In genomic region chr19:28560801-28561696, GRCm38 (mm10) we compare ENCODE assay signal across 8 mouse cellular contexts.
DNase-seq lines count a peak whose midpoint lies in the region; ATAC-seq and TF ChIP-seq lines count a peak whose summit lies in the region.

No protein-coding gene starts in this region.

- peak; percentile 96 for DNase-seq in R1 (ENCODE audit: low read depth, low spot score)
- peak; percentile 48 to 67 for DNase-seq in kidney, postnatal 36 days
- no peak for DNase-seq in ovary, postnatal 10 days (ENCODE audit: low spot score)

- peak overlapping the region; percentile 88 for H3K27ac ChIP-seq in ES-Bruce4 (ENCODE audit: insufficient read depth, low read length)
- H3K27ac ChIP-seq in forebrain, embryonic 16.5 days (ENCODE audit: low read length) = no peak overlapping the region
- no peak overlapping the region for H3K27ac ChIP-seq in liver, embryonic 12.5 days

- peak; percentile 62 for ATAC-seq in forebrain, embryonic 16.5 days
- ATAC-seq in activated CD4-positive, CD25-positive, alpha-beta regulatory T cell, adult 4 months = no peak
- no peak for ATAC-seq in liver, embryonic 12.5 days
- no peak for ATAC-seq in erythroblast, adult 5-6 weeks (replicated peaks; ENCODE audit: low FRiP score, poor library complexity, severe bottlenecking)

- TF ChIP-seq EP300 in ES-Bruce4 (IDR thresholded peaks at IDR 0.05; ENCODE audit: insufficient read depth, low read depth, low read length) = peak; percentile 83

- H3K9ac ChIP-seq in ES-Bruce4 (ENCODE audit: low read depth, poor library complexity, severe bottlenecking) = no peak overlapping the region
- no peak overlapping the region for H3K9ac ChIP-seq in forebrain, embryonic 16.5 days (replicated peaks; ENCODE audit: low read depth, low read length)
- no peak overlapping the region for H3K9ac ChIP-seq in liver, embryonic 12.5 days

- H3K9me3 ChIP-seq in ES-Bruce4 (replicated peaks; ENCODE audit: control insufficient read depth, insufficient read depth, low read length, poor library complexity, severe bottlenecking) = no peaks in the 10 kb centered on the region
- no peaks in the 10 kb centered on the region for H3K9me3 ChIP-seq in forebrain, embryonic 16.5 days (ENCODE audit: control insufficient read depth, low read length)
- H3K9me3 ChIP-seq in liver, embryonic 12.5 days (replicated peaks) = no peaks in the 10 kb centered on the region

- H3K27me3 ChIP-seq in ES-Bruce4 (ENCODE audit: control insufficient read depth, insufficient read depth, low read length, poor library complexity, severe bottlenecking) = no peaks in the 10 kb centered on the region
- H3K27me3 ChIP-seq in forebrain, embryonic 16.5 days (replicated peaks; ENCODE audit: control insufficient read depth, insufficient read depth, low read length) = 0 out of 2 replicates have a peak, but pooled peaks cover 4% of the 10 kb centered on the region
- no peaks in the 10 kb centered on the region for H3K27me3 ChIP-seq in liver, embryonic 12.5 days (replicated peaks)

- no peak overlapping the region for H3K4me2 ChIP-seq in forebrain, embryonic 16.5 days (ENCODE audit: low read length)
- no peak overlapping the region for H3K4me2 ChIP-seq in liver, embryonic 12.5 days

- no peak overlapping the region for H3K4me3 ChIP-seq in ES-Bruce4 (ENCODE audit: low read depth, low read length)
- H3K4me3 ChIP-seq in forebrain, embryonic 16.5 days (replicated peaks; ENCODE audit: low read length) = no peak overlapping the region
- H3K4me3 ChIP-seq in liver, embryonic 12.5 days = no peak overlapping the region

- TF ChIP-seq CTCF in ES-Bruce4 (IDR thresholded peaks at IDR 0.05; ENCODE audit: low read depth, low read length) = no peak

- H3K36me3 ChIP-seq in ES-Bruce4 (ENCODE audit: control insufficient read depth, insufficient read depth, low read length, poor library complexity, severe bottlenecking) = no peaks in the 10 kb centered on the region
- H3K36me3 ChIP-seq in forebrain, embryonic 16.5 days (ENCODE audit: control insufficient read depth, insufficient read depth) = no peaks in the 10 kb centered on the region
- H3K36me3 ChIP-seq in liver, embryonic 12.5 days = no peaks in the 10 kb centered on the region

- no peak for TF ChIP-seq POLR2A in ES-Bruce4 (IDR thresholded peaks at IDR 0.05; ENCODE audit: insufficient read depth, low read length)

- peaks cover 9% of the 10 kb centered on the region for H3K4me1 ChIP-seq in ES-Bruce4 (ENCODE audit: control insufficient read depth, insufficient read depth, low read length)
- H3K4me1 ChIP-seq in forebrain, embryonic 16.5 days (replicated peaks; ENCODE audit: control insufficient read depth, insufficient read depth, low read length) = no peaks in the 10 kb centered on the region
- H3K4me1 ChIP-seq in liver, embryonic 12.5 days = no peaks in the 10 kb centered on the region

- 9% methylated on average over 8 of the region's 8 CpGs for WGBS in forebrain, embryonic 16.5 days
- 49% methylated on average over 8 of the region's 8 CpGs for WGBS in liver, embryonic 12.5 days (ENCODE audit: insufficient replicate concordance)
